Mouse (Mus musculus) CH12.LX (cell line): ENCODE data around the gene Il22ra1. TPM values are rescaled to one million over a fixed set of nuclear protein-coding genes. Genes with fewer than 3 reads are reported as not detected.

ENCODE experiments used
- DNase-seq: peaks from one replicate; pipeline ENCODE4 v3.0.0-alpha.2; 2013; ENCODE audit errors: extremely low read depth
- H3K27ac ChIP-seq: 2 replicates; pipeline ENCODE4 v1.5.1; 2012; ENCODE audit warnings: low read depth, mild to moderate bottlenecking, control low read depth, moderate library complexity; ENCODE audit not compliant: insufficient read depth
- H3K27me3 ChIP-seq: replicated peaks from 2 replicates; pipeline ENCODE3; 2012; ENCODE audit warnings: inconsistent platforms
- H3K36me3 ChIP-seq, 2 experiments: replicated peaks in 1 of 2; 2 replicates each; pipeline versions ENCODE3 to v1.6.1; 2012; ENCODE audit warnings: inconsistent platforms in 1 of 2, low read length in 1 of 2, mild to moderate bottlenecking in 1 of 2, mixed read lengths in 1 of 2, moderate library complexity in 1 of 2; ENCODE audit not compliant: control insufficient read depth in 1 of 2, insufficient read depth in 1 of 2
- H3K4me1 ChIP-seq, 2 experiments: 2 replicates each; pipeline ENCODE4 v1.6.1; 2012; ENCODE audit warnings: inconsistent platforms in 1 of 2, moderate library complexity in 1 of 2; ENCODE audit not compliant: insufficient read depth in 2 of 2, control insufficient read depth in 1 of 2
- H3K4me2 ChIP-seq: 2 replicates; pipeline ENCODE4 v1.6.1; 2012; ENCODE audit warnings: low read depth, mild to moderate bottlenecking, control low read depth; ENCODE audit not compliant: poor library complexity, insufficient read depth, severe bottlenecking
- H3K4me3 ChIP-seq, 3 experiments: fragments of 150-350 bp in 1 of 3; sonication (generic) in 1 of 3; replicated peaks in 1 of 3; 2 replicates each; pipeline versions ENCODE3 to v1.5.1; 2011 to 2012; ENCODE audit warnings: low read depth in 2 of 3, low read length in 2 of 3, mild to moderate bottlenecking in 2 of 3, moderate library complexity in 2 of 3, control low read depth in 1 of 3, improper control_type of control experiment in 1 of 3, inconsistent platforms in 1 of 3, mixed read lengths in 1 of 3; ENCODE audit not compliant: poor library complexity in 1 of 3
- H3K79me2 ChIP-seq: replicated peaks from 2 replicates; pipeline ENCODE4 v1.6.1; 2012; ENCODE audit warnings: mild to moderate bottlenecking, moderate library complexity; ENCODE audit not compliant: control insufficient read depth, poor library complexity, insufficient read depth, severe bottlenecking; ENCODE audit errors: extremely low read depth
- H3K9ac ChIP-seq: 2 replicates; pipeline ENCODE4 v1.6.1; 2012; ENCODE audit warnings: low read depth, mild to moderate bottlenecking, control low read depth, moderate library complexity; ENCODE audit not compliant: insufficient read depth
- H3K9me3 ChIP-seq: replicated peaks from 2 replicates; pipeline ENCODE3; 2012; ENCODE audit warnings: low read length, inconsistent platforms, mixed read lengths
- BHLHE40 ChIP-seq: IDR thresholded peaks from 2 replicates; pipeline ENCODE4 v1.6.1; 2011; ENCODE audit warnings: mild to moderate bottlenecking, low read depth, low read length, improper control_type of control experiment
- CTCF ChIP-seq, 2 experiments: IDR thresholded peaks in 1 of 2; conservative IDR thresholded peaks in 1 of 2; 2 replicates each; pipeline ENCODE4 v1.5.1; 2011 to 2012; ENCODE audit warnings: low read depth in 2 of 2, low read length in 2 of 2, improper control_type of control experiment in 1 of 2, inconsistent platforms in 1 of 2, mild to moderate bottlenecking in 1 of 2, moderate library complexity in 1 of 2
- E2F4 ChIP-seq: IDR thresholded peaks from 2 replicates; pipeline ENCODE4 v1.6.1; 2011; ENCODE audit warnings: low read depth, low read length, improper control_type of control experiment; ENCODE audit not compliant: insufficient replicate concordance
- ELF1 ChIP-seq: IDR thresholded peaks from 2 replicates; pipeline ENCODE4 v1.6.1; 2014; ENCODE audit warnings: low read depth, mild to moderate bottlenecking, inconsistent platforms, low read length, improper control_type of control experiment
- EP300 ChIP-seq: IDR thresholded peaks from 2 replicates; pipeline ENCODE4 v1.6.1; 2011; ENCODE audit warnings: low read length, improper control_type of control experiment
- HCFC1 ChIP-seq: IDR thresholded peaks from 2 replicates; pipeline ENCODE4 v1.6.1; 2012; ENCODE audit warnings: low read depth, mild to moderate bottlenecking, inconsistent platforms, low read length, improper control_type of control experiment
- IRF4 ChIP-seq: IDR thresholded peaks from 2 replicates; pipeline ENCODE4 v1.6.1; 2014; ENCODE audit warnings: low read depth, mild to moderate bottlenecking, inconsistent platforms, low read length, improper control_type of control experiment
- JUN ChIP-seq: IDR thresholded peaks from 2 replicates; pipeline ENCODE4 v1.6.1; 2011; ENCODE audit warnings: low read depth, mild to moderate bottlenecking, low read length, improper control_type of control experiment, moderate library complexity; ENCODE audit not compliant: insufficient read depth
- JUND ChIP-seq: conservative IDR thresholded peaks from 2 replicates; pipeline ENCODE4 v1.6.1; 2011; ENCODE audit warnings: low read depth, low read length, improper control_type of control experiment
- MAX ChIP-seq: IDR thresholded peaks from 2 replicates; pipeline ENCODE4 v1.6.1; 2011; ENCODE audit warnings: low read length, improper control_type of control experiment
- MAZ ChIP-seq: IDR thresholded peaks from 2 replicates; pipeline ENCODE4 v1.6.1; 2012; ENCODE audit warnings: low read depth, mild to moderate bottlenecking, inconsistent platforms, low read length, improper control_type of control experiment, moderate library complexity
- MXI1 ChIP-seq: IDR thresholded peaks from 2 replicates; pipeline ENCODE4 v1.6.1; 2011; ENCODE audit warnings: mild to moderate bottlenecking, low read depth, low read length, improper control_type of control experiment
- NELFE ChIP-seq: IDR thresholded peaks from 2 replicates; pipeline ENCODE4 v1.6.1; 2011; ENCODE audit warnings: low read depth, low read length, improper control_type of control experiment
- RAD21 ChIP-seq: IDR thresholded peaks from 2 replicates; pipeline ENCODE4 v1.6.1; 2011; ENCODE audit warnings: low read depth, mild to moderate bottlenecking, low read length, improper control_type of control experiment, moderate library complexity
- SIN3A ChIP-seq: IDR thresholded peaks from 2 replicates; pipeline ENCODE4 v1.6.1; 2012; ENCODE audit warnings: low read length, improper control_type of control experiment, inconsistent platforms
- ZC3H11A ChIP-seq: IDR thresholded peaks from 2 replicates; pipeline ENCODE4 v1.6.1; 2012; ENCODE audit warnings: low read depth, mild to moderate bottlenecking, inconsistent platforms, low read length, improper control_type of control experiment
- ZMIZ1 ChIP-seq: IDR thresholded peaks from 2 replicates; pipeline ENCODE4 v1.6.1; 2012; ENCODE audit warnings: low read depth, mild to moderate bottlenecking, inconsistent platforms, low read length, improper control_type of control experiment
- ZNF384 ChIP-seq: IDR thresholded peaks from 2 replicates; pipeline ENCODE4 v1.6.1; 2012; ENCODE audit warnings: low read depth, low read length, improper control_type of control experiment, inconsistent platforms
- dilution Hi-C: fragments of 300-500 bp; cut with MboI; formaldehyde crosslinking; loops from 2 replicates; pipeline ENCODE4 v1.14.3; 2020; ENCODE audit warnings: low sequenced_read_pairs; ENCODE audit not compliant: extremely low pct_unique_long_range_greater_than_20kb, extremely low pct_ligation_motif_present
- in situ Hi-C: fragments of 300-500 bp; cut with MboI; formaldehyde crosslinking; loops from 3 replicates; pipeline ENCODE4 v1.14.3; 2019; ENCODE audit warnings: low sequenced_read_pairs, low pct_ligation_motif_present, low pct_unique_long_range_greater_than_20kb, mixed read lengths
- polyA plus RNA-seq: library from polyadenylated mRNA; unstranded; fragments of >175 nt; gene quantifications from 2 replicates; pipeline ENCODE4 v1.2.1, GENCODE M21; 2012; ENCODE audit warnings: low read depth; ENCODE audit not compliant: insufficient read length
- total RNA-seq, 2 experiments: library from RNA; depleted of rRNA; stranded (reverse); fragments of 300-350 nt in 1 of 2; fragments of >200 nt in 1 of 2; gene quantifications; 2 replicates each; pipeline ENCODE4 v1.2.3; 2012 to 2014

Gene Il22ra1
- total and polyA plus RNA-seq, 3 experiments = not detected

DNA sequence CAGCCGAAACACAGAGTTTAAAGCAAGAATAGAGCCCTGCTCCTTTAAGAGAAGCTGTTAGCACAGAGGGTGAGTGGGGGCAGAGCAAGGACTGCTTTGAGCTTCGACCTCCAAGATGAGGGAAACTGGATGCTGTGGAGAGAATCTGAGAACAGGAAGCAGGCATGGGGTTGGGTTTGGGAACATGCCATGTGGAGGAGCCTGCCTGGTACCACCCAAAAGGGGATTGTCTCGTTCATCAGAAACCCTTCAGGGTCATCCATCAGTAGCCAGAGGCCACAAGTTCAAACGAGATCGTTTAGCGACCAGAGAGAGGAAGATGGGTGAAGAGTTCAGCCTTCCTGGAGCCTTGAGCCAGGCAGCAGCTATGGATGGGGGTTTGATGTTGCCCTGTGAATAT lies 15.5 kb downstream of the Il22ra1 start:
- no peak overlapping the region for H3K4me3 ChIP-seq
- no peak for DNase-seq
- dilution Hi-C loops = no loop called here
- H3K9me3 ChIP-seq = no peaks in the 10 kb centered on the region
- H3K4me1 ChIP-seq = peaks cover 6 to 12% of the 10 kb centered on the region in 2 experiments; a peak in 3 of 4 replicates
- H3K27me3 ChIP-seq = peaks cover 30% of the 10 kb centered on the region
- H3K36me3 ChIP-seq = no peaks in the 10 kb centered on the region
- in situ Hi-C loops = no loop called here
- no peak overlapping the region for H3K27ac ChIP-seq
- no peaks in the 10 kb centered on the region for H3K79me2 ChIP-seq
- TF ChIP-seq MAX (no peak), RAD21 (no peak), IRF4 (no peak), ZNF384 (no peak), MAZ (no peak), HCFC1 (no peak), MXI1 (no peak), NELFE (no peak), JUN (no peak), E2F4 (no peak), ZMIZ1 (no peak), BHLHE40 (no peak), JUND (no peak), ZC3H11A (no peak)
- no peak overlapping the region for H3K4me2 ChIP-seq
- no peak overlapping the region for H3K9ac ChIP-seq

DNA sequence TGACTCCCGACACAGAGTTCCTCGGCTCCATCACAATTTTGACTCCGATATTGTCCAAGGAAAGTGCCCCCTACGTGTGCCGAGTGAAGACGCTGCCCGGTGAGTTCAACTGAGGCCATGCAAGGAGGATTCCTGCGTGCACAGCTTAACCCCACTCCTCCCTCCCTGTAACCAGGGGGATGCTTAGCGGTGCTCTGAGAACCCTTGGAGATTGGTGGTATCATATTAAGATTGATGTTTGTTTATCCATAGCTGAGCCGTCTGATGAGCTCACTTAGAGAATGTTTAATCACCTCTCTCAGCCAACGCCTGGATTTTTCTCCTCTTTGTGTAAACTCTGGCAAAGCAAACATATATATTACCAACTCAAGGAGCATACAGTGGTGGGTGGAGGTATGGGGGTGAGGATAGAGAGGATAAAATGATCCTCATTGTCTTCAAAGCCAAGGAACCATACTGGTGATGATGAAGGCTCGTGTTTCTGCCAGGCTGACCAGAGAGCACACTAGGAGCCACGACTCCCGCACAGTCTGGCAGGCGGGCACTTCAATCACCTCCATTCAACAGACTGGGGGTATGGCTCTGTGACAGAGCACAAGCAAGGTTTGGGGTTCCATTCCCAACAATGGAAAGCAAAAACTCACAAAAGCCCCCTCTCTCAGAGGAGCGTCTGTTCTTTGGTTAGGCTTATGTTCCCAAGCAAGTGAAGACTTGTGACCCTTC lies 16.9 kb downstream of the Il22ra1 start:
- no peak for TF ChIP-seq E2F4
- TF ChIP-seq CTCF (conservative IDR thresholded peaks at IDR 0.05 in 1 of 2, IDR thresholded peaks at IDR 0.05 in 1 of 2; ENCODE audit: low read depth in 2 of 2, low read length in 2 of 2) = no peak
- no peak for TF ChIP-seq SIN3A
- TF ChIP-seq JUND = no peak
- TF ChIP-seq ZC3H11A = no peak
- TF ChIP-seq ELF1 = no peak
- TF ChIP-seq EP300 = no peak
- TF ChIP-seq, all 38 proteins: peak for 0
- H3K36me3 ChIP-seq = no peaks in the 10 kb centered on the region
- H3K4me3 ChIP-seq = no peak overlapping the region
- dilution Hi-C loops (no loop called here), in situ Hi-C loops (no loop called here)
- no peak for DNase-seq
- H3K27me3 ChIP-seq = peaks cover 30% of the 10 kb centered on the region
- no peak overlapping the region for H3K4me2 ChIP-seq
- H3K79me2 ChIP-seq = no peaks in the 10 kb centered on the region
- H3K9ac ChIP-seq = no peak overlapping the region
- no peaks in the 10 kb centered on the region for H3K4me1 ChIP-seq
- H3K27ac ChIP-seq = no peak overlapping the region
- no peaks in the 10 kb centered on the region for H3K9me3 ChIP-seq
